Mouse (Mus musculus) kidney, adult 2 months (tissue): Measurements from ENCODE around the gene Glis3.

Source experiments
- CTCF ChIP-seq: fragments of 200-500 bp; conservative IDR thresholded peaks from 2 replicates; pipeline ENCODE4 v1.5.1; 2011; ENCODE audit warnings: low read depth, mild to moderate bottlenecking, control low read depth, low read length, moderate library complexity, mixed read lengths; ENCODE audit not compliant: insufficient read depth, insufficient read length
- POLR2A ChIP-seq: fragments of 200-500 bp; IDR thresholded peaks from one replicate; pipeline ENCODE4 v1.6.1; 2011; ENCODE audit warnings: low read depth, low read length, control low read depth

DNA sequence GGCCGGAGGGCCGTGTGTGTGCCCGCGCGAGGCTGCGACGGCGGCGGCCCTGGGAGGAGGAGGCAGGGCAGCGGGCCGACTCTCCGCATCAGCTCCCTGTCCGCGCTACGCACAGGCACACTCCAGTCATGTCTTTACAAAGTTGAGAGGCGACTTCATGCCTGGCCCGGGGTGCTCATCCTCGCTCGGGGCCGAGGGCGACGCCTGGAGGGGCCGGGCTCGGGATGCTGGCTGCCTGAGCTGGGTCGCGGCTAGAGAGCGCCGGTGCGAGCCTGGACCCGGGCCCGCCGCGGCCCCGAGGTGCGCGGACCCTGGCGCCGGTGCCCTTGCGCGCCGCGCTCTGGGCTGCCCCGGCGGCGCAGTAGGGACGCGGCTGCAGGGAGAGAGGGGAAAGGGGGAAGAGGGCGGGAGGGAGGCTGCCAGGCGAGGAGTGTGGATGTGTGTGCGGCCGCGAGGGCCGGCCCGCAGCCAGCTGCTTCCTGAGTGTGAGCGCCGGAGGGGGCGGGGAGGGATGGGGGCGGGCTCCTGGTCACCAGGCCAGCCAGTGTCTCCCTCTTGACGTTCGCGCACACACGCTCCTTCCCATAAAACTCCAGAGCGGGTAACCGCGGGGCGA lies at the start of gene Glis3:
- TF ChIP-seq CTCF (no peak), POLR2A (no peak)
